26 mouse cellular contexts compared by ENCODE assay signal in the genomic region with DNA sequence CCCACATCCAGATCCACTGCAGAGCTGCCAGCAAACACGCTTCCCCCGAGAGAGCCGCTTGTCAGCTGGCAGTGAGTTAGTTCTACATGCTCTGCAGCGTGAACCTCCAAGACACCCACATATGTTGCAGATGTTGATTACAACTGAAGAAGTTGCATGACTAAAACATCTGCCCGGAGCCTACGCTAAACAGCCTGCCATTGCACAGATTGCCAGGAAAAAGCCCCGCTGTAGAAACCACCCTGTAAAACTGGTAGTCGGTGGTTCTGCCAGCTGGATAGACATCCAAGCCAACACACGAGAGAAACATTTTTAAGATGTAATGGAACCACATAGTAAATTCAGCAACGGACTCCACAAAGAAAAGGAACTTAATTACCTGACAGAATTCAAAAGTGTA. TPM values are rescaled to one million over a fixed set of nuclear protein-coding genes. Genes with fewer than 3 reads are reported as not detected.
DNase-seq lines count a peak whose midpoint lies in the region; ATAC-seq lines count a peak whose summit lies in the region.
"Had no signal": no experiment of that assay in that cellular context is flagged by ENCODE, and none has a peak within 500 bp of the region (broad histone marks: within the 10 kb centered on the region; RNA-seq: fewer than 3 reads in every experiment).

No protein-coding gene starts in this region.

- H3K4me3 ChIP-seq in hindbrain, embryonic 15.5 days, result no peak overlapping the region
- no peak overlapping the region for H3K4me3 ChIP-seq in hindbrain, embryonic 10.5 days
- H3K4me3 ChIP-seq in limb, embryonic 15.5 days, result no peak overlapping the region
- no peak overlapping the region for H3K4me3 ChIP-seq in midbrain, embryonic 15.5 days
- H3K4me3 ChIP-seq: forebrain, embryonic 10.5 days; heart, adult 2 months; heart, embryonic 13.5 days; hindbrain, embryonic 12.5 days; kidney, embryonic 15.5 days; limb, embryonic 13.5 days; lung, embryonic 15.5 days; megakaryocyte, embryonic 14.5 days; midbrain, embryonic 13.5 days had no signal

- WGBS in hindbrain, embryonic 15.5 days, result 76% methylated on average over 10 of the region's 10 CpGs
- WGBS in hindbrain, embryonic 10.5 days, result 95% methylated on average over 10 of the region's 10 CpGs
- 57% methylated on average over 10 of the region's 10 CpGs for WGBS in limb, embryonic 15.5 days
- WGBS in midbrain, embryonic 15.5 days, result 91% methylated on average over 10 of the region's 10 CpGs

- peaks cover 3% of the 10 kb centered on the region; the same call in 1 of the 2 replicates for H3K36me3 ChIP-seq in hindbrain, embryonic 15.5 days
- H3K36me3 ChIP-seq in hindbrain, embryonic 10.5 days, result peaks cover 100% of the 10 kb centered on the region
- H3K36me3 ChIP-seq in limb, embryonic 15.5 days, result peaks cover 80% of the 10 kb centered on the region
- no peaks in the 10 kb centered on the region for H3K36me3 ChIP-seq in midbrain, embryonic 15.5 days (replicated peaks)

- no peaks in the 10 kb centered on the region for H3K27me3 ChIP-seq in hindbrain, embryonic 15.5 days
- H3K27me3 ChIP-seq in hindbrain, embryonic 10.5 days (ENCODE audit: insufficient read depth, poor library complexity, severe bottlenecking), result no peaks in the 10 kb centered on the region
- H3K27me3 ChIP-seq in limb, embryonic 15.5 days, result no peaks in the 10 kb centered on the region
- H3K27me3 ChIP-seq in midbrain, embryonic 15.5 days (replicated peaks), result no peaks in the 10 kb centered on the region
- H3K27me3 ChIP-seq: heart, embryonic 13.5 days; hindbrain, embryonic 12.5 days; kidney, embryonic 15.5 days; limb, embryonic 13.5 days; lung, embryonic 15.5 days; megakaryocyte, embryonic 14.5 days; midbrain, embryonic 13.5 days had no signal

- H3K4me2 ChIP-seq in hindbrain, embryonic 15.5 days, result no peak overlapping the region
- H3K4me2 ChIP-seq in limb, embryonic 15.5 days, result no peak overlapping the region
- H3K4me2 ChIP-seq in midbrain, embryonic 15.5 days, result no peak overlapping the region
- H3K4me2 ChIP-seq: heart, embryonic 13.5 days; hindbrain, embryonic 12.5 days; kidney, embryonic 15.5 days; limb, embryonic 13.5 days; lung, embryonic 15.5 days; midbrain, embryonic 13.5 days had no signal

- no peaks in the 10 kb centered on the region for H3K4me1 ChIP-seq in hindbrain, embryonic 15.5 days (replicated peaks)
- H3K4me1 ChIP-seq in hindbrain, embryonic 10.5 days (replicated peaks), result no peaks in the 10 kb centered on the region
- peaks cover 5% of the 10 kb centered on the region; the same call in 1 of the 2 replicates for H3K4me1 ChIP-seq in limb, embryonic 15.5 days
- H3K4me1 ChIP-seq in midbrain, embryonic 15.5 days, result no peaks in the 10 kb centered on the region
- H3K4me1 ChIP-seq: forebrain, embryonic 10.5 days; heart, embryonic 13.5 days; hindbrain, embryonic 12.5 days; kidney, embryonic 15.5 days; limb, embryonic 13.5 days; lung, embryonic 15.5 days; megakaryocyte, embryonic 14.5 days; midbrain, embryonic 13.5 days had no signal

- no peak for DNase-seq in hindbrain, embryonic 10.5 days (ENCODE audit: low spot score)
- peak; percentile 18 for DNase-seq in right cerebral cortex, adult 18-20 months
- no peak for DNase-seq in right cerebral cortex, postnatal 4 days
- peak; percentile 34 to 43 for DNase-seq in layer of hippocampus, adult 8-10 months (ENCODE audit: low spot score in 2 of 2)
- DNase-seq: adrenal gland, adult 2 months; cerebellum, adult 2 months; gastrocnemius, postnatal 25 days; heart, adult 2 months; heart, postnatal 14 days; kidney, adult 11 months; kidney, postnatal 36 days; lung, postnatal 36 days; thymus, adult 18-20 months; thymus, postnatal 4 days had no signal

- no peak overlapping the region for H3K27ac ChIP-seq in hindbrain, embryonic 15.5 days (replicated peaks)
- H3K27ac ChIP-seq in hindbrain, embryonic 10.5 days, result no peak overlapping the region
- H3K27ac ChIP-seq in limb, embryonic 15.5 days, result peak overlapping the region; percentile 38; the same call in 1 of the 2 replicates
- no peak overlapping the region for H3K27ac ChIP-seq in midbrain, embryonic 15.5 days
- H3K27ac ChIP-seq: forebrain, embryonic 10.5 days; heart, adult 2 months; heart, embryonic 13.5 days; hindbrain, embryonic 12.5 days; kidney, embryonic 15.5 days; limb, embryonic 13.5 days; liver, embryonic 14.5 days; lung, embryonic 15.5 days; midbrain, embryonic 13.5 days had no signal

- no peaks in the 10 kb centered on the region for H3K9me3 ChIP-seq in hindbrain, embryonic 15.5 days
- H3K9me3 ChIP-seq in hindbrain, embryonic 10.5 days, result no peaks in the 10 kb centered on the region
- no peaks in the 10 kb centered on the region for H3K9me3 ChIP-seq in limb, embryonic 15.5 days
- no peaks in the 10 kb centered on the region for H3K9me3 ChIP-seq in midbrain, embryonic 15.5 days
- H3K9me3 ChIP-seq: forebrain, embryonic 10.5 days; heart, embryonic 13.5 days; hindbrain, embryonic 12.5 days; kidney, embryonic 15.5 days; limb, embryonic 13.5 days; lung, embryonic 15.5 days; megakaryocyte, embryonic 14.5 days; midbrain, embryonic 13.5 days had no signal

- ATAC-seq in hindbrain, embryonic 15.5 days (ENCODE audit: low FRiP score, low read depth), result 0 out of 2 replicates have a peak, but pooled peaks have one; percentile 3
- ATAC-seq in limb, embryonic 15.5 days (ENCODE audit: insufficient number of reproducible peaks, low FRiP score, low TSS enrichment, low read depth), result no peak
- ATAC-seq in midbrain, embryonic 15.5 days (replicated peaks), result no peak
- ATAC-seq: midbrain, embryonic 13.5 days had no signal

- H3K9ac ChIP-seq in hindbrain, embryonic 15.5 days, result no peak overlapping the region
- H3K9ac ChIP-seq in limb, embryonic 15.5 days, result no peak overlapping the region
- no peak overlapping the region for H3K9ac ChIP-seq in midbrain, embryonic 15.5 days
- H3K9ac ChIP-seq: heart, embryonic 13.5 days; hindbrain, embryonic 12.5 days; kidney, embryonic 15.5 days; limb, embryonic 13.5 days; liver, embryonic 14.5 days; lung, embryonic 15.5 days; midbrain, embryonic 13.5 days had no signal

RNA-seq across cellular contexts. Expression of gene E2f7, which starts 24.3 kb away (rescaled TPM):
- polyA plus RNA-seq in hindbrain, embryonic 15.5 days (2015; fragmentation: Nextera tagmentation; extraction: Ambion mirVana), result 6.7 and 9.3 TPM in 2 replicates
- 35.2 and 47.0 TPM in 2 replicates for polyA plus RNA-seq in hindbrain, embryonic 10.5 days (2016; fragmentation: Nextera tagmentation; extraction: Ambion mirVana)
- under 1 TPM in 3 of 4 experiments, not detected in 1; 0.36 to 0.72 (median 0.43) TPM for total RNA-seq in layer of hippocampus, adult 8-10 months (2022)
- 21.7 and 24.6 TPM in 2 replicates for polyA plus RNA-seq in limb, embryonic 15.5 days (2015; fragmentation: Nextera tagmentation; extraction: Ambion mirVana)
- polyA plus RNA-seq in midbrain, embryonic 15.5 days (2015; fragmentation: Nextera tagmentation; extraction: Ambion mirVana), result 6.1 and 7.1 TPM in 2 replicates

Comparison
In these comparisons a context has a peak if more than half of its experiments do, and no peak if none do; other contexts are left out.
1. DNase-seq: peak in right cerebral cortex, adult 18-20 months (single experiment) and layer of hippocampus, adult 8-10 months (2 of 2); none in hindbrain, embryonic 10.5 days (single experiment) and right cerebral cortex, postnatal 4 days (single experiment).